Mouse (Mus musculus): ENCODE results near the gene Ncaph.
"Not testable (repeated sequence)": the region's sequence is repeated elsewhere in the genome, so short reads cannot be mapped to it uniquely, and the experiment has no call there.

Gene Ncaph

DNA sequence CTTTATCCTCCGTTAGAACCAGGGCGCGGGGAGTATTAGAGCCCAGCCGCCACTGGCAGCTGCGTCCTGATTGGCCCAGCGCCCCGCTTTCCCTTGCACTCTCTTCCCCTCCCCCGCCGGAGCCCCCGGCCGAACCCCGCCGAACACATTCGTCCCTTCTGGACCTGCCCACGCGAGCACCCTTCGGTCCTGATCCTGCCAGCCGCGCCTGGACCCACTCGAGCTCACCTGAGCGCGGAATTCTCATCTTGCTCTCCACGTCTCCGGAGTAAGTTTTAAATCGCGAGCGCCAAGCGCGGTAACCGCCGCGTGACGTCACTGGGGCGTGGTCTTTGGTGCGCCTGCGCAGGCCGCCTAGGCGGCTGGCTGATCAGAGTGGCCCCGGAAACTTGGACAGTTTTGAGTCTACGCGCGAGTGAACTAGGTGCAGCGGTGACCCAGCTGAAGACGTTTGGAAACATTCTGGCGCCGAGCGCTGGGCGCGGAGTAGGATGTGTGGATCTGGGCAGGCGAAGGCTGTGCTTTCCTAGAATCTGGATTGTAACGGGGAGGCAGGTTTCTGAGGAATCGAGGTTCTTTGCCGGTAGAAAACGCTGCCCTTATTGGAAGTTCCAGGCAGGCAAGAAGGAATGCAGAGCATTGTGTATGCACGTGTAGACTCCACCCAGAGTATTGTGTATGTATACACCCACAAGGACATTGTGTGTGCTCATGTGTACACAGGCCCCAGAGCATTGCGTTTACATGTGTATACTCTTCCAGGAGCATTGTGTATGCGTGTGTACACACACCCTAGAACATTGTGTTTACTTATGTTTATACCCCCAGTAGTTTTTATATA is at the start of gene Ncaph:
Gene Ncaph, minus strand, starts transcription at position 334 of the 841 bp plus-strand sequence.
- in situ Hi-C loops (cut with MboI; ENCODE audit: low pct_unique_long_range_greater_than_20kb in 1 of 2, low sequenced_read_pairs in 2 of 2, unreplicated experiment in 1 of 2) = no loop called here

DNA sequence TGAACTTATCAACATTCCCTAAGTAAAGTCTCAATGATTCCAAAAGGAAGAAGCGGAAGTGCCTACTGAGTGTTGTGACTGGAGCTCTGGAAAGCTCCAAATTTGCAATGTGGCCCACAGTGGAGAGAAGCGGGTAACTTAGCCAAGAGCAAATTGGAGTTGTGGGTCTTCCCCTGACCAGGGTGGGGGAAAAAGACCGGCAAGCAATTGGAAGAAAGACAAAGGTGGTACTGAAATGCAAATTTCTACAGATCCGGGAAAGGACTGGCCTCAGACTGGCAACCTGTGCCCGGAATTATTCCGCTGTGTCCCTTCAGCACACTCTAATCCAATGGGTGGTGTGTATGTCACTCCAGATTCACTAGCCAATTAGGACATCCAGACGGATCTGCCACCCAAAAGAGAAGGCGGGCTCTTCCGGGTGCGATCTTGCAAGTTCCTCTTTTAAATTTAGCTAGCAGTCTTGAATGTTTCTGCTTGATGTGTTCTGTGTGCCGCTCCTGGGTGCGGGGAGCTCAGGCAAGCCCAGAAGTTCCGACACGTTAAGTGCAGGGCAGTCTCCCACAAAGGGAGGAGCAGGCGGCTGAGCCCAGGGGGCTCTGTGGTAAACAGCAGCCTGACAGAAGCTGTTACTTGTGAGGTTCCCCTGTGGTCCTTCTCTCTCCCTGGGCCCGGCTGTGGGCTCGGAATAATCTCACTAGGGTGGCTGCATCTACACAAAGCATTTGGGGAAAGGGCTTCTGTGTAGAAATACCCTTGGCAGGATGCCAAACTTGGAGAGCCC is 49.0 kb upstream of the Ncaph start:
- in situ Hi-C loops (cut with MboI; ENCODE audit: low pct_unique_long_range_greater_than_20kb in 1 of 2, low sequenced_read_pairs in 2 of 2, unreplicated experiment in 1 of 2) = no loop called here

GRCm38 (mm10) chr2:127166261-127166660 is 32.5 kb upstream of the Ncaph start:
- in situ Hi-C loops (cut with MboI; ENCODE audit: low pct_unique_long_range_greater_than_20kb in 1 of 2, low sequenced_read_pairs in 2 of 2, unreplicated experiment in 1 of 2) = not testable (repeated sequence)

- in situ Hi-C loops (cut with MboI; ENCODE audit: low pct_unique_long_range_greater_than_20kb in 1 of 2, low sequenced_read_pairs in 2 of 2, unreplicated experiment in 1 of 2) = no loop called here
Observed at GRCm38 (mm10) chr2:127165675-127166074, 31.9 kb upstream of the Ncaph start.

DNA sequence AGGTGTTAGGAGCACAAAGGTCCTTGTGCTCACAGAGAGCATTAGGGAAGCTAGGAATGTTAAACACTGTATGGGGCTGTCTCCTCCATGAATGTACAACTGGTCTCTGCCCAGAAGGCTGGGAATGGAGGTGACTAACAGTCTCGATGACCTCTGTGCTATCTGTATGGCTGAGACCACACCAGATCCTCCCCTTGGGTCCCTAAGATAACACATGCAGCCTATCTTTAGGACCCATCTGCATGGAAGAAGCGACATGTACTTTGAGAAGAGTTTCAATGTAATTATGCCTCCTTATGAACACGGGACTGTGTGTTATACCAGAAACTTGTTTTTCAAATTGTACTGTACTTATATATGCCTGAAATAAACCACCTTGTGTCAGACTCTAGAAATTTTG is 11.9 kb upstream of the Ncaph start:
- in situ Hi-C loops (cut with MboI; ENCODE audit: low pct_unique_long_range_greater_than_20kb in 1 of 2, low sequenced_read_pairs in 2 of 2, unreplicated experiment in 1 of 2) = no loop called here

DNA sequence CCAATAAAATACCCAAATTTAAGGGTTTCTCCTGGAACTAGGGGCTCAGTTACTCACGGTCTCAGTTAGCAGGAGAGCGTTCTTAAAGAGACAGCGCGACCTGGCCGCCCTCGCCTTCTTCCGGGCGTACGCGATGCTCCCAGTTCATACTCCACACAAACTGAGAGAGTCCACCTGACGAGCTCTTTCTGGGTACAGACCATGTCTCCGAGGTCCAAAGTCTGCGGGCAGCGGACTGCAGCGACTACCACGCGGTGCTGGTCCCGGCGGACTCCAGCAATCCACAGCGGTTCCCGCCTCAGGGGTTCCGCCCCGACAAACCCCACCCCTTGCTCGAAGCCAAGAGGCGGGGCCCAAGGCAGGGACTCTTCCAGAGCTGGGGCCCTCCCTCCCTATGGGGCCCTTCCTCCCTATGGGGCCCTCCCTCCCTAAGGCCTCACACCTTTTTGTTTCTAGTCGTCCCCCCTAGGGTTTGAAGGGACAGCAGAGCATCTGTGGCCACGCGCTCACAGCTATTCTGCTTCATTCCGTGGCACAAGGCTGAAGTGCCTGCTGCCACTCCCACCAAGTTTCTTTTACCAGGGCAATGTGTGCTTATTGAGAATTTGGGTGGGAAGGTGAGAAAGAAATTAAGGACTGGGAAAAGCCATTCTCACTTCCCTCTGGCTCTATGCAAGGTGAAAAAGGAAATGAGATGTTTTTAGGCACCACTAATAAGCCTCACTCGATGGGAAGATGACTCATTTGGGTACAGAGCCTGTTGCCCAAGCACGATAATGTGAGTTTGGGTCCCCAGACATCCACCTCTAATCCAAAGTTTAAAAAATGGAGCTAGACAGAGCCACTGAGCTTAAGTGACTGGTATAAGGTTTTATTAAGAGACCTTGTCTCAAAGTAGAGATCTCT is 9.7 kb upstream of the Ncaph start, which contains the start of gene Itpripl1:
Gene Itpripl1, minus strand, starts transcription at position 285 of the 906 bp plus-strand sequence.
- in situ Hi-C loops (cut with MboI; ENCODE audit: low pct_unique_long_range_greater_than_20kb in 1 of 2, low sequenced_read_pairs in 2 of 2, unreplicated experiment in 1 of 2) = no loop called here

- in situ Hi-C loops (cut with MboI; ENCODE audit: low pct_unique_long_range_greater_than_20kb in 1 of 2, low sequenced_read_pairs in 2 of 2, unreplicated experiment in 1 of 2) = no loop called here
Observed at GRCm38 (mm10) chr2:127142577-127143157, 8.9 kb upstream of the Ncaph start.

DNA sequence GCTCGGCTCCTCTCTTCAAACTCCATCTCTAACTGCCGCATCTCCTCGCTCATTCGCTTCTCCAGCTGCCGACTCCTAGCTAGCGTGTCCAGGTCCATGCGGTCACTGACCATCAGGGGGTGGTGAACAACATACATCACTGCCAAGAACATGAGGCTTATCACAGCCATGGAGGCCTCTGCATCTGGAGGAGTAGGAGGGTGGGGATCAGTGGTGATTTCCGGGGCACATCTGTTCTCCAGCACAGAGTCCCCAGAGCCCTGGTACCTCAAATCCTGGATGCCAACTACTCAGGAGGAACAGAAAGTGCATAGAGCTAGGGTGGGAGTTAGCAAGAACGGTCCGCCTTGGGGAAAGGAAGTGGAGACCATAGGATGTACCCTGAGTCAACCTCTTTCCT is 8.3 kb upstream of the Ncaph start:
- in situ Hi-C loops (cut with MboI; ENCODE audit: low pct_unique_long_range_greater_than_20kb in 1 of 2, low sequenced_read_pairs in 2 of 2, unreplicated experiment in 1 of 2) = no loop called here

- in situ Hi-C loops (cut with MboI; ENCODE audit: low pct_unique_long_range_greater_than_20kb in 1 of 2, low sequenced_read_pairs in 2 of 2, unreplicated experiment in 1 of 2) = no loop called here
Observed at GRCm38 (mm10) chr2:127140011-127140410, 6.3 kb upstream of the Ncaph start.

GRCm38 (mm10) chr2:127139605-127140004 is 5.9 kb upstream of the Ncaph start:
- in situ Hi-C loops (cut with MboI; ENCODE audit: low pct_unique_long_range_greater_than_20kb in 1 of 2, low sequenced_read_pairs in 2 of 2, unreplicated experiment in 1 of 2) = no loop called here

GRCm38 (mm10) chr2:127139094-127139493 is 5.3 kb upstream of the Ncaph start:
- in situ Hi-C loops (cut with MboI; ENCODE audit: low pct_unique_long_range_greater_than_20kb in 1 of 2, low sequenced_read_pairs in 2 of 2, unreplicated experiment in 1 of 2) = no loop called here

DNA sequence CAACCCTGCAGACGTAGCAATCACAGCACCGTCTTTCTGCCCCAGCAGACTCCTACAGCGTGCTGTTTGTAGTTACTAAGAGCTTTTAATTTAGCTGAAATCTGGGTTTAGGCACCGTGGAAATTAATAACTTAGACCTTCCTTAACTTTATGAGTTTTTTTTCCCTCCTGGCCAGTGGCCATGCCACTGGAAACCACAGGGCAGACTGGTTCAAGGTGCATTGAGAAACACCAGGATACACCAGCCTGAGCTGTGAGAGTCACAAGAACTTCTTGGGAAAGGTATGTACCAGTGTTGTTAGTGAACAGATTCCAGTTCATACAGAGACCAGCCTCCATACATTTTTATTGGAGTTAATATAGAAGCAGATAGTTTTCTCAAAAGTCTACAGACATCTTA is 4.7 kb upstream of the Ncaph start:
- in situ Hi-C loops (cut with MboI; ENCODE audit: low pct_unique_long_range_greater_than_20kb in 1 of 2, low sequenced_read_pairs in 2 of 2, unreplicated experiment in 1 of 2) = no loop called here

- in situ Hi-C loops (cut with MboI; ENCODE audit: low pct_unique_long_range_greater_than_20kb in 1 of 2, low sequenced_read_pairs in 2 of 2, unreplicated experiment in 1 of 2) = no loop called here
Observed at GRCm38 (mm10) chr2:127137838-127138420, 4.2 kb upstream of the Ncaph start.

DNA sequence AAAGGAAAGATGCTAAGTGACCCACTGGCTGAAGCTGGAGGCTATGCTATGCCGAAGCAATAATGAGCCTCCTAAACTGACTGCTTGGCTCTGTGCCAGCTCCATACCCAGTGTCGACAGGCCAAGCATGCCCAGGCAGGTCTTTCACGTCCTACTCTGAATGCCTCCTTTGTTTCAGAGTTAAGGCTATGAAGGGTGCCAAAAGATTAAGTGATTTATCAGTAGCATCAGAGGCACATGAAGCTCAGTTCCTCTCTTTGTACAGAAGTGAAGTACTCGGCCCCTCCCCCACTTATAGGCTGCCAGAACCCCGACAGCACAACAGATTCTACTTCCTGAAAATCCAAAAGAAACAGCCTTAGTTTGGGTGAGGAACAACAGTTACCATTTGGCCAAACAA is 3.2 kb upstream of the Ncaph start:
- in situ Hi-C loops (cut with MboI; ENCODE audit: low pct_unique_long_range_greater_than_20kb in 1 of 2, low sequenced_read_pairs in 2 of 2, unreplicated experiment in 1 of 2) = no loop called here

DNA sequence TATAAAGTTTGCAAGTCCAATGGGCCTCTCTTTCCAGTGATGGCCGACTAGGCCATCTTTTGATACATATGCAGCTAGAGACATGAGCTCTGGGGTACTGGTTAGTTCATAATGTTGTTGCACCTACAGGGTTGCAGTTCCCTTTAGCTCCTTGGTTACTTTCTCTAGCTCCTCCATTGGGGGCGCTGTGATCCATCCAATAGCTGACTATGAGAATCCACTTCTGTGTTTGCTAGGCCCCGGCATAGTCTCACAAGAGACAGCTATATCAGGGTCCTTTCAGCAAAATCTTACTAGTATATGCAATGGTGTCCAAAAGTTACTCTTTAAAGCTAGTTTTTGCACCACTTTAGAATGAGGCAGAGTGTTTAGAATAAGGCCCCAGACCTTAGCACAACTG is 1.5 kb upstream of the Ncaph start:
- in situ Hi-C loops (cut with MboI; ENCODE audit: low pct_unique_long_range_greater_than_20kb in 1 of 2, low sequenced_read_pairs in 2 of 2, unreplicated experiment in 1 of 2) = not testable (repeated sequence)

DNA sequence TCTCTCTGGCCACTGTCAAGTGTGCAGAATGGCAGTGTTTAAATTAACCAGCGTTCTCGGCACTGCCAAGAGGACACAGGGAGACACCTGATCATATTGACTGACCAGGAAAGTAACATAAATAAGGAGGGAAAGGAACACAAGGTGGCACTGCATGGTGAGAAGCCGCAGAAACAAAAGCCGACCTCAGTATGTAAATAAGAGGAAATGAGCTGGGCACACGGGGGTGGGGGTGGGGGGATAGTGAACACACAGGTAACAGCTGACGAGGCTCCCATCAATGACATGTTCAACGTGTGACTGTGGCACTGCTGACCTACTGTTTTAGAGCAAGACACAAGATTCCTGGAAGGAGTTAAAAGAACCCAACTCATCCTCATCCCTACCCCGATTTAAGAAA is 2.4 kb downstream of the Ncaph start:
- in situ Hi-C loops (cut with MboI; ENCODE audit: low pct_unique_long_range_greater_than_20kb in 1 of 2, low sequenced_read_pairs in 2 of 2, unreplicated experiment in 1 of 2) = no loop called here

GRCm38 (mm10) chr2:127128926-127129325 is 4.8 kb downstream of the Ncaph start:
- in situ Hi-C loops (cut with MboI; ENCODE audit: low pct_unique_long_range_greater_than_20kb in 1 of 2, low sequenced_read_pairs in 2 of 2, unreplicated experiment in 1 of 2) = no loop called here

All from mouse embryonic stem cell (cell line).